Mouse (Mus musculus) brain, embryonic 14.5 days (tissue): ENCODE data around the gene Nrap.

Source experiments
- CTCF ChIP-seq: fragments of 200-500 bp; IDR thresholded peaks from 2 replicates; pipeline ENCODE4 v1.5.1; 2012; ENCODE audit warnings: inconsistent platforms, mild to moderate bottlenecking, moderate library complexity, borderline replicate concordance; ENCODE audit not compliant: insufficient read depth, insufficient read length; ENCODE audit errors: extremely low read depth
- POLR2A ChIP-seq: fragments of 200-500 bp; IDR thresholded peaks from 2 replicates; pipeline ENCODE4 v1.6.1; 2012; ENCODE audit warnings: mild to moderate bottlenecking, inconsistent platforms, borderline replicate concordance; ENCODE audit not compliant: poor library complexity, insufficient read depth, insufficient read length, severe bottlenecking; ENCODE audit errors: extremely low read depth

DNA sequence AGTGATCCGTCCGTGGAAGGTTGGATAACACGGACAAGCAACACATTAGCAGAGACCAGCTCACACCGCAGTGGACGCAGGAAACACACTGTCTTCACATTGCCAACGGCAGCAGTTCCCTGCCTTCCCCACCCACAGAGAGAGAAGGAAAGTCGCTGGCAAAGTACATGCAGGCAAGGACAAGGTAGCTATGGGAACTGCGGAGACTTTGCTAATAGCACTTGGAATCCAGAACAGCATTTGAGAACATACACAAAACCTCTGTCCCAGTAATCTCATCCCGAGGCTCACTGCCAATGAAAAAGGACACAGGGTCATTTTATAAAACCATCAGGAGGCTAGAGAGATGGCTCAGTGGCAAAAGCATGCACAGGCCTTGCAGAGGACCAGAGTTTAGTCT is 23.2 kb downstream of the Nrap start:
- TF ChIP-seq CTCF (no peak), POLR2A (no peak)
